Mouse (Mus musculus) testis, postnatal 14 days (tissue): ENCODE results near the gene Grk6.

Source experiments
- DNase-seq: peaks from one replicate; pipeline ENCODE4 v3.0.0; 2021; ENCODE audit warnings: low spot score

Grk6 gene

DNA sequence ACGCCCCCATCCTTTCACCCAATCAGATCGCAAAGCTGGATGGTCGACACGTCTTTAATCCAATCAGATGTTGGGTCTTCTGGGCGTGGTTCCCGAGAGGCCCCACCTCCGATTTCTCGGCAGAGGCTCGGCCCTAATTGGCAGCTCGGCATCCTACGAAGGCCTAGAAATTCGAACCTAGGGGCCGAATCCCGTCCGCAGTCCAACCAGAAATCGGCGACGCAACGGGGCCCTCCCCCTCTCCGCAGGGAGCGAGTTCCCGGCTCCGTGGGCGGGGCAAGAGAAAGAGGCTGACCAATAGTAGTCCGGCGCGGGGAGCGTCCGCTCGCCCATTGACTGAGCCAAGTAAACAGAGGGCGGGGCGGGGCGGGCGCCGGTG, at the start of gene Grk6:
Gene Grk6, plus strand, starts transcription at position 136 of the 379 bp plus-strand sequence.
- peak; percentile 99 for DNase-seq

DNA sequence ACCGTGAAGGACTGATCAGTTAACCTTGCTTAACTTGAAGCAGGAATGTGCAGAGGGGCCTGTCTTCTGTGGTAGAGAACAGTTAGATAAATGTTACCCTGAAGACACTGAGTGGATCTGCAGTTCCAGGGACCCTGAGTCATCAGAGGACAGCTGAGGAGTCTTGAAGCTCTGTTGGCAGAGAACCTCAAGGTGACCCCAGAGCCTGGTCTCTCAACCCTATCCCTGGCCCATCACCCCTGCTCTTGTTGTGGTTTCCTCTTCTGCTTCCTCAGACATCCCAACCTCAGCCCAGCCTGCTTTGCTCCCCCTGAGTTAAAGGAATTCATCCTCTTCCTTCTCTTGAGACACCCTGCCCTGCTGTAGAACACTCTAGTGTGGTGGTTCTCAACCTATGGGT, 46.8 kb upstream of the Grk6 start, which contains the start of gene Slc34a1:
Gene Slc34a1, plus strand, starts transcription at position 100 of the 400 bp plus-strand sequence.
- DNase-seq: no peak

DNA sequence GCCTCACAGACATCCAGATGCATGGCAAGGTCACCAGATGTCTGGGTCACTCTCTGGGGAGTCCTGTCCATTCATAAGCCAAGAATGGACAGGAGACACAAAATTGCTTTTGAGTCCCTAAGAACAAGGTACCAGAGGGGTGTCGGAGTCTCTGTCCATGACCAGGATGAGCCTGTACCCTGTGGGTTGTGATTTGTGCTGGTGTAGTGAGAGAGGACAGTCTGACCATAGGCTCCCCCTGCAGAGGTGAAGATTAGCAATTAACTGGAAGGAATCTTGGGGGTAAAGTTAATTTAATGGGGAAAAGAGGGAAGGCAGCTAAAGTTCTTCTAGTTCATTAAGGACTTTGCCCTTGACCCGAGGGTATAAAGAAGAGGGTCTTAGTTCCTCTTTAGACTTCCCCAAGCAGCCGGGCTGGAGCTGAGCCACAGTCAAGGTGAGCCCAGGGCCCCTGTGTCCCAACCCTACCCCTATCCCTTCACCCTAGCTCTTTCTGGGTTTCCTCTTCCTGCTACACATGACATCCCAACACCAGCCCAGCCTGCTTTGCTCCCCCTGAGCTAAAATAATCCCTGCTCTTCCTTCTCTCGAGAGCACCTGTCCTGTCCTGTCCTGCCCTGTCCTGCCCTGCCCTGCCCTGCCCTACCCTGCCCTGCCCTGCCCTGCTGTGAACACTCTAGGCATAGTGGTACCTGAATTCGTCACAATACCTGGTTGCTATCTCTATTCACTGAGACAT, 45.4 kb upstream of the Grk6 start:
- no peak for DNase-seq

GRCm38 (mm10) chr13:55400039-55400346, 44.9 kb upstream of the Grk6 start:
- DNase-seq: no peak

- no peak for DNase-seq
Observed at GRCm38 (mm10) chr13:55403266-55403665, 41.6 kb upstream of the Grk6 start.

DNA sequence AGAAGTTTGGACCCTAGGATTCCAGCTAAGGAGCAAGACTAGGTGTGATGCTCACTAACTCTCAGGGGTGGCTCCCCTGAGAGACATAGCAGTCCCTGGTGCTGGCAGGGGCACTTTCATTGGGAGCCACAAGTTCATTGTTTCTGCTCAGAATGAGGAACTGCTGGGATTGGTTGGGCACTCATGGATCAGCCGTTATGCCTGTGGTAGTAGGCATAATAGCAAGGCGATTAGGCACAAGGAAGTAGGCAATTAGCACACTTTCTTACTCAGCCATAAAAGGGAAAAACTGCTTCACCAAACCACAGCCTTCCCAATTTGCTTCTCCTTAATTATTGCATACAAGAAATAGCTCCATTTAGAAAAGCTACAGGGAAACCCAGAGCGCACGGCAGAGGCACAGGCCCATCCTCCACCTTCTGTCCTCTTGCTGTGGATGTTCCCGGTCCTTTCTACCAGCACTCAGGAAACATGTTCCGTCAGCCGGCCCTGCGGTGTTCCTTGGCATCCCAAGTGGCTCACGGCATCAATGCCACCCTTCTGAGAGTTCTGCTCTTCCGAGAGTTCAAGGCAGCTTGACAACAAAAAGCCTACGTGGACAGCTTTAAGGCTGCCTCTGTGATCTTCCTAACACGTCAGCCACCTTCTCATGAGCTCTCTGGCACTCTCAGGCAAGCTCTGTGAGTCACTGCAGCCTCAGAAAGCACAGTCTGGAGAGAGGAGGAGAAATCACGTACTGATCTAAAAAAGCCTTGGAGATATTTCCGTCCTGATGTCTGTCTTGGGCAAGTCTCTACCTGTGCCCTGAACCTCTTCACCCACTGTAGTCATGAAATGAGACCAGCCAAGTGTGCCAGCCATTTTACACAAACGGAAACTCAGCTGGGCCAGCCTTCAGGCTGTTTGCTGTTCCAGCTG, 40.7 kb upstream of the Grk6 start:
- DNase-seq: no peak

DNA sequence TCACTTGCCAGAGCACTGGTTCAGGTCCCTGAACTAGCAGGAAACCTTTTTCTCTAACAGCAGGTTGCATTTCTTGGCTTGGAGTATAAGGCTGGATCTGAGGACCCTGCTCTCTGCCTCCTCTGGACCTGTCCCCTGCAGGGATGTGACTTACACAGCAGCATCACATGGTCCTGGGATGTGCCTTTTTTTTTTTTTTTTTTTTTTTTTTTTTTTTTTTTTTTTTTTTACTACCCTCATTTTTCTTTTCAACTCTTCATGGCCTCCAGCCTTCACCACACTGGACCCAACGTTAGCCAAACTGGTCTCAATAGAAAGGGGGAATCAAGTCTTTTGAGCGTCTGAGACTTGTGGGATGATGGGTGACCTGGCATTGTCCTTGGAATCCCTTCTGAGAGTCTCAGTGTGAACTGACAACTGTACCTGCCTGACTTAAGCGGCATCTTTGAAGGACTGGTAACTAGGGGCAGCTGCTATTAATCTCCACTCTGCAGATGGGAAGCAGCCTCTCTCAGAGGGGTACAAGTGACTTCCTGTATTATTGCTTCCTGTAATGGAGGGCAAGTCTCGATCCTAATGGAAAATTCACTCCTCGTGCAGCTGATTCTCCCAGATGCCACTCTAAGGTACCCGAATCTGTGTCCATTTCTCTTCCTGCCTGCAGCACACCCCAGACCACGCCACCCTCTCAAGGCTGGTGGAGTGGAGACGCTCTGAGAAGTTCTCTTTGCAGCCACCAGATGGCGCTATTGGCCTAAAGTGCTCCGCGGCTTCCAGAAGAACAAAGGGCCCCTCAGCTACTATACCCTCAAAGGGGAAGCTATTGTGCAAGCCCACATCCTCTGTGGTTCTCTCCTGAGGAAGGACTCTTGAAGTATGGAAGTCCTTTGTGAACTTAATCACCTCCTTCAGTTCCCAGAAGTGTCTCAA, 39.8 kb upstream of the Grk6 start:
- DNase-seq: peak; percentile 67

- DNase-seq: no peak
Observed at GRCm38 (mm10) chr13:55405783-55406390, 39.0 kb upstream of the Grk6 start.

DNA sequence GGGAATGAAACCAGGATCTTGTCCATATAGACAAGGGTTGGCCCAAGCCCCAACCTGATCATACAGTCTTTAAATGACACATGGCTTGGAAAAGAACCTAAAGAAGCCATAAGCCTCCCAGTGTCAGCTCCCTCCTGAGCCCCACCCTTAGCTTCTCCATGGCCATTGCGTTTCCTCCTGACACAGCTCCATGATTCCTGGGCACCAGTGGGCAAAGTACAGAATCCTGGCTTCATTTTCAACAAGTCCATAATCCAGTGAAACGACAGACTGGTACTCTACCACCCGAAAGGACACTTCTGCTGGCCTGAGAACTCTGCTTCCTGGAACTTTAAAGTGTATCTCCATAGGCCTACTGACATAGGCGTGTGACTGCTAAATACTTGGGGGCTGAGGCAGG, 37.5 kb upstream of the Grk6 start:
- no peak for DNase-seq

DNA sequence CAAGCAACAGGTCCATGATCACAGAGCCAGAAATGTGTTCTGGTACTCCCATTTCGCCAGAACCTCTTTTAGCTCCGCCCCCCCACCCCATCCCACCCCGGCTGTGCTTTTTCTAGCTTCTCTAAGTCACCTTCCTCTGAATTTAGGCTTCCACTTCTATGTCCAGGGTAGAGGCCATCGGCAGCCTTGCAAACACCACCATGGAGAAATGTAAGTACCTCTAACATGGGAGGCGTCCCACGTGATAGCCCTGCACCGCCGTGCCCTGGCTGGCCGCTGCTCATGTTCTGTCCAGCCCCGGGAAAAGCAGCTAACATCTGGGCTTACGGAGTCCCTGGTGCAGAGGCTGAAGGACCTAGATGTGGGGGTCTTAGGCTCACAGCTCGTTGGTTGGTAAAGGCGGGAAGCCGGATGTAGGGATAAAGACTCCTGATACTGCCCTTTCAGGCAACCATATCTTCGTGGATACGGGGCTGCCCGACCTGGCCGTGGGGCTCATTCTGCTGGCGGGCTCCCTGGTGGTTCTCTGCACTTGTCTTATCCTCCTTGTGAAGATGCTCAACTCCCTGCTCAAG, 36.2 kb upstream of the Grk6 start:
- DNase-seq: no peak

DNA sequence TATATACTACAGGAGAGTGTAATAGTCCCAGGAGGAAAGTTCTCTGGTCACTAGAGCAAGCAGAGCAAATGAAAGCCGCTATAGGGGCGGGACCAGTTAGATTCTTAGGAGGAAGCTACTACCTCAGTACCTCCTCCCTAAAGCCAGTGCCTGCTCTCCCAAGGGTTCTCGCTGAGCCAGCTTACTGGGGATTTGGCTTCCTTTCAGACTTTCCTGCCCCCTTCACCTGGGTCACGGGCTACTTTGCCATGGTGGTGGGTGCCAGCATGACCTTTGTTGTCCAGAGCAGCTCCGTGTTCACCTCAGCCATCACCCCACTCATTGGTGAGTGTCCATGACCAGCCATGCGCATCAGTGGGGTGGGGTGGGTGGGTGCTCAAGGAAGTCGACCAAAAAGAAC, 33.0 kb upstream of the Grk6 start:
- no peak for DNase-seq

- no peak for DNase-seq
Observed at GRCm38 (mm10) chr13:55412643-55413307, 32.1 kb upstream of the Grk6 start.

- DNase-seq: no peak
Observed at GRCm38 (mm10) chr13:55413333-55413732, 31.5 kb upstream of the Grk6 start.

- DNase-seq: peak; percentile 38
Observed at GRCm38 (mm10) chr13:55414743-55415380, 30.0 kb upstream of the Grk6 start, which contains the start of gene Pfn3. Gene Pfn3 (minus strand): TSS chr13:55415232.

- peak; percentile 59 for DNase-seq
Observed at GRCm38 (mm10) chr13:55418004-55418403, 26.9 kb upstream of the Grk6 start.

- DNase-seq: no peak
Observed at GRCm38 (mm10) chr13:55419142-55419541, 25.7 kb upstream of the Grk6 start.

DNA sequence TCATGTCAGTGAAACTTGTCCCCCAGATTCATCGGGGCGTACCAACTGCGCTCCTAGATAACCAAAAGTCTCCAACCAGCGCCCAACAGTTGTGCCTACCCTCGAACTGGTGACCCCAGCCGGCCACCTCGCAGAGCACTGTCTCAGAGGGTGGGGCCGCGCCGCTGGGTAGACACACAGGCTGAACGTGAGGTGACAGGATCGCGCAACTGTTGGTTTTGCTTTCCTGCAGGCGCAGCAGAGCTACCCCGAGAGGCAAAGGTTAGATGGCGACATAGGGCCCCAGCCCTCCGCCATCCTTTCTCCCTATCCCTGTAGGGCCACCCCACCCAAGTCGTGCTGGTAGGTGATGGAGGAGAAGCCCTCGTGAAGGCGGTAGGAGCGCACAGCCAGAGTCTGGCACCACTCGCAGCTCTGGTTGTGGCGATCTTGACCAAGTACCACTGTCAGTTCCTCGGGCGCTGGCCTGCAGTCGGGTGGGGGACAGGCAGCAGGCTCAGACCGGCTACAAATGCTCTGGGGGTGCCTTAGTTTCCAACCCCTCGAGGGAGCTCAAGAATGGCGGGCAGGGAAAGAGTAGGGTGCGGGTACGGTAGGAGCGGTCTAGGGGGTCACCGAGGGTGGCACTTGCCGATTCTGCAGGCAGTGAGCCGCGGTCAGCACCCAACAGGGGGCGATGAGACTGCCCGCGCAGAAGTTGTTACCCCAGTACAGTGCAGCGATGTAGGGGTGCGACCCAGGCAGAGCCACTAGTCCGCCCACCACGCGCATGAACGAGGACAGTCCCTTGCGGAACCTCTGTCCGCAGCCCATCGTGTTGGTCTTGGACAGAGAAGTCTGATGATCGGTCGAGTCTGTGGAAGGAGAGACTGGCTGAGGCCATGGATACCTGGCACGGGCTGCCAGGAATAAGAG, 24.6 kb upstream of the Grk6 start:
- DNase-seq: no peak

DNA sequence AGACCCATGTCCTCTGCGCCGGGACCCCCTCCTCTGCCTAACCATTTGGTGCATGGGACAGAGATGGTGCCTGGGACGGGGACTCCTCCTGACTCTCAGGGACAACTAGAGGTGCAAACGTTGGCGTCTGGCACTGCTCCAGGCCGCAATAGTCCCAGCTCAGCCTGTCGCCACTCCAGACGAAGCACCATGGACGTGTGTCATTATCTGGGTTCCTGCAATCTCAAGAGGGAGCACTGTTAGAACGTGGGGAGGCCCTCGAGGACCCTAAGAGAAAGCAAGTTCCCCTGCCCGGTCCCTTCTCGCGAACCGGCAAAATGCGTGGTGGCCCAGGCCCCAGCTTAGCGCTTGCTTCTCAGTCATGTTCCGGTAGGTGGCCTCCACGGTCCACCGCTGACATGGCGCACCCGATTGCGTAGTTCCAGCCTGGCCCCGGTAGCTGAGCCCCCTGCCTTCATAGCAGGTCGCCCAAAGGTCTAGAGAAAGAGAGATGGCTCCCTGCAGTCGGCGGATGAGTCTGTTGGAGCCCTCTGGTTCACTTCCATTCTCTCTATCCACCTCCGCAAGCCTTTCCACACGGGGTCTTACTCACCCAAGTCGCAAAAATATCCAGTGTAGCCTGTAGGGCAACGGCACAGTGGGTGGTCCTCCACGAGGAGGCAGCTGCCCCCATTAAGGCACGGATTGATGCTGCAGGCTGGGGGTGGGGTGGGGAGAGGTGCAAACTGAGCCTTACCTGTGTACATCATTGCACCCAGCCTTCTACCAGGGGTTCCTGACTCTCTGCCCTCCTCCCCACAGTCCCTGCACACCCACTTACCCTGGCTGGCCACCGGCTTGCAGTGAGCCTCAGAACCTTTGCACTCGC, 23.7 kb upstream of the Grk6 start:
- DNase-seq: no peak
